Mouse (Mus musculus): Measurements from ENCODE around the gene Npas3. TPM values are rescaled to one million over a fixed set of nuclear protein-coding genes. Genes with fewer than 3 reads are reported as not detected.

Gene Npas3
- total RNA-seq, 2 experiments from 2014 or later = 0.82 to 0.87 TPM

DNA sequence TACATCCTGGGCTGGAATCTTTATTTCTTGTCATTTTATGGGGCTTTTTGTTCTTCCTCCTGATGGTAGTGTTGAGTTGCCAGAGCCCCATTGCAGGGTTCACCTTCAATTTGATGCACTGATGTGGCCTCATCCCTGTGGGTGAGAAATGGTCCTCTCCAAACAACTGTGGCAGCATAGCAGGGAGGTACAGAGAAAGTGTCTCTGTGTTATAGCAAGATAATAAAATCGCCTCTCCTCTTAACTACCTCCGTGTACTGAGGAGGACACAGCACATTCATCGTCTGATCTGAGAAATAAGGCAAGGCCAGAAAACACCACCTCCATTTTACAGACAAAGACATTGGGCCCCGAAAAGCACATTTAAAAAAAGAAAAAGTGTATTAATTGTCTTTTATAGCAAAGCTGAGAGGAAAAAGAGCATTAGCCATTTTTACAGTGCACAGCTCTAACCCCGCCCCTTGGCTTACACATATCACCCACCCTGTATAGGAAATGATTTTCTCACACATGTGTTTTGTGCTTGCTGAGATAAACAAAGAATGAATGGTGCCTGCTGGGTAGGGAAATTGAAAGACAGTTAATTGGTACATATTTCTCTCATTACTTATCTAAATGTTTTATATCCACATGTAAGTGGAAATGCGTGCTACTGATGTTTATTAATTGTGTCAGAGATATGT lies 546.4 kb downstream of the Npas3 start:
- DNase-seq = no peak

DNA sequence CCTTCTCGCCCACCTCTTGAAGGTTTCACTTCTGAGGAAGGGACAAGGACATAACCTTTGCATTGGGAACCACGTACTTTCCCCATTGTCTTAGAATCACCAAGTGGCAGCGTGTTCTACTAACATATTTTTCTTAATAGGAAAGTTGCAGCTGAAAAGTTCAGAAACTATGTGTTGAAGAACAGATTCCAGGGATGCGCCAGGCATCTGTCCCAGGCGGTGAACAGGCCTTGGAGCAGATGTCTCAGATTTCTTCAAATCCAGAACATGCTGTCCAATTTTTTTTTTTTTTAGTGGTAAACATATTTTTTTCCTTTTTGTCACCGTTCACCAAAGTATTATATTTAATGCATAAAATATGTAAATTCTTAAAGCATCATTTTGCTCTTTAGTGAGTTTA lies 553.4 kb downstream of the Npas3 start:
- DNase-seq = no peak

DNA sequence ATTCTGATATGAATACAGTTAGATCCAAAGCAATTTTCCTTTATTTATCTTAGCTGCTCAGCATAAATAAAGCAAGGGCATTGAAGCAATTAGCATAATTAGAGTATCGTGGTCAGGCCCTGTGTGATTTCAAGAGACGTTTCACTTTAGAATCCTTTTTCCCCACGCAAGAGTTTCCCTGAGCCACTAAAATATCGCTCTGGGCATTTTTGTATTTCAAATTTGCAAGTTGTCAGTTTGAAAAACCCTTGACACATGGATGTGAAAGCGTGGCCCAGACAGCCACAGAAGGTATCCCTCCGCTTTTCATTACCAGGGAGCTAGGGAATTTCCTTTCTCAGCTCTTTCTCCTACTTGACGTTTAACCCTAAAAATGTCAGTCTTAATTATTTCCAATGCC lies 553.9 kb downstream of the Npas3 start:
- no peak for DNase-seq

DNA sequence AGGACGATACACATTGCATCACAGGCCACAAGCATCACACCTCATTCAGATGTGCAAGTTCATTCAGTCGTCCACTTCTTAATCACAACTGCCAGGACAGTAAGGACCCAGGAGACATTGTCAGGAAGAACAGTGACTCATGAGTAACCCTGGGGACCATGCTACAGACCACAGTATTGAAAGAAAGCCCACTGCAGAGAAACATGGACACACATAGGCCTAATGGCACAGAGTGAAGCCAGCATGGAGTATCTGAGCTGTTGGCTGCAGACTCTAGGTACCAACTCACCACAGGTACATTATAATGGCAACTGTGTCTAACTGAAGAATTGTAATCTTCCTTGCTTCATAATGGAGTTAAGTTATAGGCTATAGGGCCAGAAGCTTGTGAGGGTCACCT lies 561.6 kb downstream of the Npas3 start:
- DNase-seq = no peak

DNA sequence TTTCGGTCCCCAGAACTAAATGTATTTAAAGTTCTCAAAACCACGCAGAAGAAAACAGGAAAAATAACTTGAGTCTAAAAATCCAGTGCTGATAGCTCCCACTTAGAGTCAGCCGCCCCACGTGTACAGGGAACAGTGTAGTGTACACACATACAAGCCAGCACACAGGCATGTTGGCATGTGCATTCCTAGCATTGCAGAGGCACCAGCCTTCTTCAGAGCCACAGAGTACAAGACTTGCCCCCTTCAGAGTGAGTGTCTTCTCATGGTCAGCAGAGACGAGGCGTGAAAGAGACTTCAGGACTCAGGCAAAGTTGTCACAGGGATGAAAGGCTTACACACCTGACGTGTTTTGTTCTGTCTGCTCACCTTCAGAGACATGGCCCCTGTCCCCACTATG lies 565.8 kb downstream of the Npas3 start:
- DNase-seq = no peak

DNA sequence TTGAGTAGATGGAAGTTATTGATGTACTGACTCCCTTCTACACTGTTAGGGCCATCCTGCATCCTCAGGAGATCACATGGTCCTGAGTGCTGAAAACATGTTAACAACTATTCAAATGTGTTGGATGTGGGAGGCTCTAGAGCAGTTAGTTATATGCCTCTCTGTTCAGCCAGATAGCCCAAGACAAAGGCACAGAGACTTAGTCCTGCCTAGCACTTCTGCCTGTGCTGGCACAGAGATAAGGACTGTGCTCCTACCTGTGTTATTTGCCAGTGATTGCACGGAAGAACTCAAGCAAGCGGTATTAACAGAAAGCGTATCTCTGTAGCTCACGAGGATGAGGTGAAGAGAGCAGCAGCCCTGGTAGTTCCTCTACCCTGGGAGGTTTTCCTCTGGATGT lies 571.5 kb downstream of the Npas3 start:
- no peak for DNase-seq

DNA sequence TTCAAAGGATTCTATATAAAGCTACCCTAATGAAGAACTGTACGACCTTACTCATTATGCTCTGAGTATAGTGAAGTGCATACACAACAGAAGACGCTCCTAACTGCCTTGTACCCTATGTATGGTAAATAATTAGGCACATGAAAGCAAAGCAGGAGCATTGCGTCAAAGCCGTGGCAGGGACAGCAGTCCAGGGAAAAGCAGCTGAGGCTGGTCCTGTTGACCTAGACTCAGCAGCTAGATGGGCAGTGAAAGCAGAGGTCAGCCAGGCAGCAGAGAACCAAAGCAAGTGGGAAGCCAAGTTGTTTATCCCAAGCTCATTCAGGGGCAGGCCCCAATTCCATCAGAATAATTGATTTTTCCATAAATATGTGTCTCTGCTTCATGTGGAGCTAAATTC lies 574.4 kb downstream of the Npas3 start:
- DNase-seq = no peak

DNA sequence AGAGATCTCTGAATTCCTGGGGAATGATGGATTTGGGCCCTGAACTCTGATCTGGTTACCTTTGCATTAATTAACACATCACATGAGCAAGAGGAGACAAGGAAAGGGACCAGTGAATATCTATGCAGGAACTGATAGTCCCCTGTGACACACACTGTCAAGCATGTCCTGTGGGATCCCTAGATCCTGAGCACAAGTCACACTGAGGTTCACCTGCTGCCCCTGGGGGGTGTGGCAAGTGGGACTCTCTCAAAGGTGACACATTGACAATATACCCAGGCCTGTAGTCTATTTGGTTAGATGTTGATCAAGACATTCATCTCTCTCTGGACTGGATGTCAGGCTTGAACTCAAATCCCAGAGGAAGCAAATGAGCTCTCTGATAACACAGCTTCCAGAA lies 576.8 kb downstream of the Npas3 start:
- no peak for DNase-seq

DNA sequence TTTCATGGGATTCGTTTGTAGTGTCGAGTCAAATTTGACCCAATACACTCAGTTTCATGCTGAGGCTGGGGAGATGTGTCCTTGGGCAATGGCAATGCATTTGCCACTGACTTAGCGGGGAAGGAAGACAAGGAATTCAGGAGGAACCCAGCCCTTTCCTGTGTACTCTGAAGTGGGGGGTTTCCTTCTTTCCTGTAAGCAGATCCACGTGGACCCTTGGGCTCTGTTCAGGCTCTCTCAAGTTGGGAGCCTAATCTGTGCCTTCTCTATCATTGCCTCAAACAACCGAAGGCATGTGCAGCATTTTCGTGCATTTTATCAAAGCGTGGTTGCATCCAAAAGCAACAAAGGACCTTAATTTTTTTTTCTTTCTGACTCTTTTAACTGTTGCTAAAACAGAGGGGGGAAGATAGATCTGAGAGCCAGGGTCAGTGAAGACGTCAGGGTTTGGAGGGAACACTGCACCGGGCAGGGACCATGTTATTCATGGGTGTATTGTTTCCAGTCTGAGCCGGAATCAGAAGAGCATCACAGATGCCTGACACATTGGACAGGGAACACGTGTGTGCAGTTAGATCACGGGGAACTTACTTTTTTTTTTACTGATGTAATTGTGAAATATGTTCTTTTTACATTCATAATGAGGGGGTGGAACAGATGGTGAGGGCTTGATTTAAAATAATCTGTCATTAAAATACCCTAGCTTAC lies 577.6 kb downstream of the Npas3 start:
- DNase-seq = peak in 1 of 2 experiments; percentile 3

DNA sequence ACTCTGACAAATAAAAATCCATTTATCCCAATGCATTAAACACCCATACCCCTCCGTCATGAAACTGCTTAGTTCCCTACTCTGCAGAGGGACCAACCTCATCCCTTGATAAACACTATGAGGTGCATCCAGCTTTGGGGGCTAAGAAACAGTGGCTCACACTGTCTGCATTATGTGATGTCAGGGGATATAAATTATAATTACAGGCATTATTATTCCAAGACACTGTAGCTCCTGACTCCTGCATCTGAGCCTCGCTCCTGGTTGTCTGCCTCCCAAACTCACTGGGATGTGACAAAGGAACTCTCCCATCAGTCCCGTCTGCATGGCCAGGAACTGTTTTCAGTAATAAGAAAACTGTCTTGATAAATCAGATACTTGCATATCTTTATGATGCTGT lies 578.3 kb downstream of the Npas3 start:
- DNase-seq = no peak

DNA sequence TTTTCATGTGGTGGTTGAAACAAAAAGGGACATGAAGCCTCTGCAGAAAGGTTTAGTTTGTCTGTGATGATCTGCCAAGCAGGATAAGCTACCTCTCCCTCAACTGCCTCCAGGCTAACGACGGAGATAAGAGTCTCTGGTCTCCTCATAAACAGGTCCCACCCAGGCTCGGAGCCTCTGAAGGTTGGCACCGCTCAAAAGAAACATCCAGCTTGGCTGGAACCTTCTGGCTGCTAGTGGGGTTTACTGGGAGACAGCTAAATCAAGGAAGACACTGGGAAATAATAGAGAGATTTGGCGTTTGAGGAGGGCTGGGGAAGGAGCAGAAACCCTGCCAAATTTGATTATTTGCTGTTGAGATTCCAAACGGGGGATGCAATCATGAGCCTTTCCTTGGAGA lies 584.1 kb downstream of the Npas3 start:
- peak in 1 of 2 experiments; percentile 11 for DNase-seq

DNA sequence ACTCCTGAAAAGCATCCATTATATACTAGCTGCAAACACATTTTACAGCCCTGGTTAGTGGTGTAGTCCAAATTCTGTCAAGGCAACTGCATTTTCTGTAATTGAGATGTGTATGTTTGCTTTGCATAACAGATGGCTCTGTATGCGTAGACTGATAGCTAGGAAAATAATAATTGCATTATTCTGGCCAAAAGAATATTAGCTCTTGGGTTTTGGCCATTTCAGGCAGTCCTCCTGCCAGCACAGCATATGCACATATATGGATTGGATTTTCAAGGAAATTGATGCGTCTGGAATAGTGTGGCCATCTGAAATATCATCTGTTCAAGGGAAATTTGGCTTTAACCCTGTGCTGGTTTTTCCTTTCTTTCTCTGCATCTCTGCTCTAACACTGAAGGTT lies 584.9 kb downstream of the Npas3 start:
- no peak for DNase-seq

DNA sequence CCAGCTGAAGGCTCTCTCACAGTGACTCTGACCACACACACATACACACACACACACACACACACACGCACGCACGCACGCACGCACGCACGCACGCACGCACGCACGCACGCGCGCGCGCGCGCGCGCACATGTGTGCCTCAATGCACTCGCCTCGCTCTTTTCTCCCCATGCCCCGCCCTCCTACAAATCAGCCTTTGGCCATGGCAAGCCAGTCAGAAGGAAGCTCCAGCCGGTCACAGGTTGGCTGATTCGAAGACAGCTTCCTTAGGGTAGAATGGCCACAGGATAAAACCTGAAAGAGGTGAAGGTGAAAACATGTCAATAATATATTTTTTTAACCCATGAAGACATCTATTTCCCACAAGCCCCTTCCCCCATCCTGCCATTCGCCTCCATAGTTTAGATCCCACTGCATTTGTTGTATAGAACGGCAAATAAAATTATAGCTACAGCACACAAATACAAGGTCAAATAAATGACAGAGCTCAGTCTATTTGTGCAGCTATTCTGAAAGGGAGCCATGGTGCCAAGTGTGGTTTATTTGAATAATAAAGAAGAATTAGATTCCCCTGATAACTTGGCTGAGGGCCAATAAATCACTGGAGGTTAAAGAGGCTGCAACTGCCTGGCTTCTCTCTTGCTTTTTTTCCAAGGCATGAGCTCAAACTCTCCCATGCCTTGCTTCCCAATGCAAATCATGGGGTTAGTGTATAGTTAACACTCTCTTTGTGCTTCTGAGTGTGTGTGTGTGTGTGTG lies 587.7 kb downstream of the Npas3 start:
- DNase-seq = no peak

DNA sequence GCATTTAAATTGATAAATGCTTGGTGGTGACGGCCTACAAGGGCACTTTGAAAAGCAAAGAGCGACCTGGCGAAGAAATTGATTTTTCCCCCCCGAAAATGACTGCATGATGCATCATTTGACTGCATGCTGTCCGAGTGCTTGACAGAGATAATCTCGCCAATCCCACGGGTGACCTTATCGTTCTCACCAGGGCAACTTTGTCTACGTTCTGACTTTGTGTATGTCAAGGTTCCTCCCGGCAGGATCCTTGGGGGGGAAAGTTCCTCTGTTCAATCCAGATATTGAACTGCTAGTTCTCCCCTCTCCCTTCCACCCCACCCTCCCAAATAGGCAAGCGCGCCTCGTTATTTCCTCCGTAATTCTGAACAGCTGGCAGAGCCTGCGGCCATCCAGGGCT lies 588.9 kb downstream of the Npas3 start:
- DNase-seq = no peak

DNA sequence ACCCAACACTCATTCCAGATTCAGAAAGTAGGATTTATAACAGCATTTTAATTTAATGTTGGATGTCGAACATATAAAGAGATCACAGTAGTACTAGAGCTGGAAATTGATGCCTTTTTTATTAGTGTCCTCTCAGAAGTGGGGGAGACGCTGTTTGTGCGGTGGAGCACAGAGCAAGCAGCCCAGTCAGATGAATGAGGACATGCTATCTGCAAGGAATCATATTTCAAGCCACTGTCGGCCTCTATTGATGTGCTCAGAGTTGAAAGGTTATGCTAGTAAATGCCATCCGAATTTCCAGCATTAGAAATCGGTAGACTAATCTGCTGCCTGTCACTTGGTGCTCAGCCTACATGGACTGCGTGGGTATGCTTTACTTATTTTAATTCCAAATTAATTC lies 590.1 kb downstream of the Npas3 start:
- no peak for DNase-seq

DNA sequence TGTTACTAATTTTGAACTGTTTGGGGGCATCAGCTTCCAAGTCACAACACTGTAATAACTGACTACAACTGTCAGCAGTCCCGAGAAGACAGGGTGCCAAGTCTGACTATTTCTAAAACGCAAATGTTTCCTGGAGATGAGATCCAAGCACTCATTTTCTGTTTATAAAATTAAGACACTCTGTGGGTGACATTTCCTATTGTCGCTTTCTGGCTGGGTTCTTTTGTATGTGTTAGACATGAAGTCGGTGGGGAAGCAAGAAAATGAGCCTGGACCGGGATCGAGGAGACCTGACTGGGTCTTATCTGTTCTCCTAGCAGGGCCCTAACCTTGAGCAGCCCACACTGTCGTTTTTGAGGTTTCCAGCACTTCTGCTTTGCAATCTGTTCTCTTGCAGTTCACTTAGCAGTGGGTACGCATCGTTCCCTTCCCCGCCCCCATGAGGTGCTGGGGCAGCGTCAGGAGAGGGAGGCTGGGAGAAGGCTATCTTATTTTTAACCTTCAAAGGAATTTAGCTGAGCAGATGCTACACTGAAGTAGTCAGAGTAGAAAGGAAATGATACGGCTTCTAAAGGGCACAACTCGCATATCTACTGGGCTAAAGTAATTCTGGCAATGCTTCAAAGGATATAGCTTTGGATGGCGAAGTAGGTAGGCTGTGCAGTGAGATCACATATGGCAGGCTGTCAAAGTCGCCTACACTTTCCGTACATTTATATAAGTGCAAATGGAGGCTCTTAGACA lies 593.6 kb downstream of the Npas3 start:
- no peak for DNase-seq

DNA sequence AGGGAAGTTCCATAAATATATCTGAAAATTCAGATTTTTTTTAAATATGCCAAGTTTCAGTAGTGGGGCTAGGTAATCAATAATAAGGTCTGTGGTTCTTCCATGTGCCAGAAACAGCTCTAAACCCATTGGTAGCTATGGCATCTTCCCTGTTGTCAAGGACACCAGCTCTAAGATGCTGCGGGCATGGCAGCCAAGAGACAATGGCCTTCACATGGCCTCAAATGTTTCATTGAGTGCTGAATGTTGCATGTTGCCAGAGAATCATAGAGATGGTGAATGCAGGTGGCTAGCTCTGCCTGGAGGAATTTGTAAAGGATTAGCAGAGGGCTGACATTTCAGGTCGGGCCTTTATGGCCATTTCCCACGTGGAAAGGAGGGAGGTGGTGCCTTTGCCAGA lies 595.1 kb downstream of the Npas3 start:
- DNase-seq = no peak

DNA sequence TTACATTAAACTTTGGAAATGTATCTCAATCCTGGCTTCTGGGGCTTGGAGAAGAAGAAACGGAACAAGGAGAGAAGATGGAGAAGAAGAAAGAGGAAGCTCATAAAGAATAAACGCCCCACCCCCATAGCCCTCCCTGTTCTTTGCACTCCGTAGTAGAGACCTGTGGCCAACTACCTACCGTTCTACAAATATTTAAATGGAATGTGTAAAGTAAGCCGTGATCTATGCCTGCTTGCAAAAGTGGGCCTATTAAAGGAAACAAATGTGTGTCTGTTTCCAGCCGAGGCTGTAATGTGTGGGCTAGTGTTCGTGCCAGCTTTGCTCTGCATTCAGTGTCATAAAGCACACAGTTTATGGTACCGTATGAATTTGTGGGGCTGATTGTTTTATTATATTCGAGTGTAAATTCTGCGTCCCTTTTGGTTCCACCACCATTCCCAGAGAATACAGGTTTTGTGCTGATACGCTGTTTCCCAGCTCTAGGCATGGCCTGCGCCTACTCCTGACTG lies 597.7 kb downstream of the Npas3 start:
- DNase-seq = no peak

DNA sequence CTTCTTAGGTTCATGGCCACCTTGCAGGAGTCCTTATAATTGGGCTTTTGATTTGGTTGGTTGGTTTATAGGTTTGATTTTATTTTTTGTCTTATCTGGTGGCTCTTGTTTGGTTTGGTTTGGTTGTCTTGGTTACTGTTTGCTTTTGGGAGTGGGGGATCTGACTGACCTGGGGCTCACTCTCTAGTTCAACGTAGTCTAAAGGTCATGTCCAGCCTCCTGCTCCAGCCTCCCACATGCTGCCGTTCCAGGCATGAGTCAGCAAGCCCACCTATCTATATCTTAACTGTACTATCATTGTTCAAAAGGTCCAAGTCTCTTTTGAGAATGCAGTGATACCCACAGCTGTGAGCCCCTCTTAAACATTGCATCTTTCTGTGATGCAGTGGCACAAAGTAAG lies 600.8 kb downstream of the Npas3 start:
- DNase-seq = no peak

DNA sequence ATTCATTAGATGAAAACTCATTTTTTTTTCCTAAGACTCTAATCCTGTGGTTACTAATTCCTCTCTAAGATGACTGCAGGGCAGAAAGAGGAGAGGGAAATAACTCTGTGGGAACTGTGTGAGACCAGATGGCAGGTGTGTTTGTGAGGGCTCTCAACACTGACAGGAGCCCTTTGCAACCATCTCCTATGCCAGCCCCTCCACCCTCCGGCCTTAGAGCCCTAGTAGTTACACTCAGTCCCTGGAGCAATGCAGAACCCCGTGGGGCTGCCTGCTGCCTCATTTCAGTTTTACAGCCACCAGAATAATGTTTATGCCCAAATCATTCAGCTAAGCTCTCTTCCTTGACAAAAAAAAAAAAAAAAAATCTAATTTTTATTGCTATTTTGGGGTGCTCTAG lies 604.0 kb downstream of the Npas3 start:
- DNase-seq = no peak

DNA sequence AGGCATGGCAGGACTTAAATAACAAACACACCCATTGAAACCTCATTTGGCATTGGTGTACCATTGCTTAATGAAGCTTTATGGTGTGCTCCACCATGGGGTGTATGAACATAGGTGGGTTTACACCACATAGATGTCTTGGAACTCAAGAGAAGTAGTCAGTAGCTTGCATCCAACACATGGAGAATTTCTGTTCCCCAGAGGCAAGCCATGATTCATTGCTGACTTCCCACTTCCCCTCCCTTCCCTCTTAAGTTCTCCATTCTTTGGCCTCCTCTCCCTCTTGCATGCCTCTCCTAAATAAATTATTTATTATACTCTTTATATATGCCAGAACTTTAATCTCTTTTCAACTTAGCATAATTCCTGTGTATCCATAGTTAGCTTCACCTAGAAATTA lies 611.7 kb downstream of the Npas3 start:
- DNase-seq = no peak

DNA sequence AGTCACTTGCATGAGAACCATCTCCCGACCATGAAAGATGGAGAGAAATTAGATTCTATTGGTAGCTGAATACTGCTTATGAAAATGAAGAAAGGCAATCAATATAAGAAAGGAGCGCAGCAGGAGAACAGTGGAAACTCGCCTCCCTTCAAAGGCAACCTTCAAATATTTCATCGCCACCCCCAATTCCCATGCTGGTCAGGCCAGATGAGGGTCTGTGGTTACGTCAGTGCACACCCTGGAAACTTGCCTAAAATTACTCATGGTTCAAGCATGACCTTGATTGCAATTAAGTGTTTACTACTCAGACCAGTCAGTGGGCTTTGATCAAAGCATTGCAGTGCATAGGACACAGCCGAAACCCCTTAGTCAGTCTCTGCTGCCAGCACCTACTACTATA lies 613.8 kb downstream of the Npas3 start:
- DNase-seq = no peak

Measured in heart, adult 18-20 months (tissue).